Mouse (Mus musculus): ENCODE results near the gene 4933428G20Rik.
A peak's percentile ranks its signal among the peaks of the same experiment; 100 is the strongest.

The 4933428G20Rik gene

GRCm38 (mm10) chr11:97461307-97461820 lies 38.8 kb downstream of the 4933428G20Rik start:
- no peak for DNase-seq (ENCODE audit: low spot score)

DNA sequence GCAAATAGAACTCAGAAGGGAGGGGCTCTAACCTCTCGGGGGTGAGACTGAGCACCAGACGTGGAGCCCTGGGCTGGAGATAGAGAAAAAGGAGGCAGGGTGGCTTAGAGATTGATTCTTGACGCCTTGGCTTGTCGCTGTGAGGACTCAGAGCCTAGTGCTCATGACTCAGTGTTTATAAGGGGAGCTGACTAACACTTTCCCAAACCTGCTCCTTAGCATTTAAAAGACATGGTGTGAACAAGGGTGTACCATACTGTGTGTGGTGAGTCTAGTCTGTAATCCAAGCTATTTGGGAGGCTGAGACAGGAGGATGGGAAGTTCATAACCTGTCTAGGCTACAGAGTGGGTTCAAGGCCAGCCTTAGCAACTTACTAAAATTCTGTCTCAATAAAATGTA lies 43.0 kb downstream of the 4933428G20Rik start:
- DNase-seq (ENCODE audit: low spot score): no peak

- no peak for DNase-seq (ENCODE audit: low spot score)
Measured at GRCm38 (mm10) chr11:97451625-97452024, 48.5 kb downstream of the 4933428G20Rik start.

DNA sequence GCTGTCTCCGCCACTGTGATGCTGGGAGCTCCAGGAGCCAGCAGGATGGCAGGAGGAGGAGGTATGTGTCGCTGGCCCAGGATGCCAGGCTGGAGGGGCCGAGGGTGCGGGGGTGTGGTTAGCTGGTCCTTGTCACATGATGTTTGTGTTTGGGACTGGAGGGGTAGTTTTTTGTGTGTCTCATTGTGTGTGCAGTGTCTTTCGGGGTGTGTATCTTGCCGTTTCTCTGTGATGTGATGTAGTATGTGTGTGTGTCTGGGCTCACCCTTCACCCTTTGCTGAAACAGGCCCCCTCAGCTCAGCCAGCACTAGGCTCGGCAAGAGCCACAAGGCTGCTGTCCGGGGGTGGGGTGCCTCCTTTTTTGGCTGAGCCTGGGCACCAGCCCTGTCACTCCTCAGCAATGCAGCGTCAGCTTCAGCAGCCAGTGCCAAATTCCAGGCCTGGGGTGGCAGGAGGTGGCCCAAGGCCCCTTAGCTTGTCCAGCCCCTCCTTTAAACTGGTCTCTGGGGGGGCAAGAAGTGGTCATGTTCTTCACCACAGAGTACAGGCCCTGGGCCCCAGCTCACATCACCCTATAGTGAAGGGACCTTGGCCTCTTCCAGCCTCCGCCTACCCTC lies 49.7 kb downstream of the 4933428G20Rik start:
- DNase-seq (ENCODE audit: low spot score): no peak

GRCm38 (mm10) chr11:97449601-97450293 lies 50.4 kb downstream of the 4933428G20Rik start:
- DNase-seq (ENCODE audit: low spot score): peak; percentile 48

GRCm38 (mm10) chr11:97448611-97449394 lies 51.3 kb downstream of the 4933428G20Rik start:
- no peak for DNase-seq (ENCODE audit: low spot score)

- no peak for DNase-seq (ENCODE audit: low spot score)
Measured at GRCm38 (mm10) chr11:97447979-97448378, 52.2 kb downstream of the 4933428G20Rik start.

- no peak for DNase-seq (ENCODE audit: low spot score)
Measured at GRCm38 (mm10) chr11:97445999-97446511, 54.1 kb downstream of the 4933428G20Rik start.

DNA sequence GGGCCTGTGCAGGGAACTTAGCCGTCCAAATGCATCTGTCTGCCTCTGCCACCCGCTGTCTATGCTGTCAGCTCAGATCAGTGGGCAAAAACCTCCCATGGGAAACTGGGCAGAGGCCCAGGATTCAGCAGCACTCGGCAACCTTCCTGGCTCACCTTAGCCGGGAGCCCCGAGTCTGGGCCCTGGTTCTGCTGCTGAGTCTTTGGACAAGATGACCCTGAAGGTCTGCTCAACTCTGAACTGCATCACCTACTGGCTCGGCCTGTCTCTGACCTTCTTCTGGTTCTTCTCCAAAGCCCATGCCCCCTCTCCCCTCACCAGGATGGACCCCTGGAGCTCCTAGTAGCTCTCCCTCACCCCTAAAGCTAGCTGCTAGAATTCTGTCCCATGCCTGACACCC lies 54.5 kb downstream of the 4933428G20Rik start:
- no peak for DNase-seq (ENCODE audit: low spot score)

- no peak for DNase-seq (ENCODE audit: low spot score)
Measured at GRCm38 (mm10) chr11:97442891-97443675, 57.1 kb downstream of the 4933428G20Rik start.

- no peak for DNase-seq (ENCODE audit: low spot score)
Measured at GRCm38 (mm10) chr11:97441658-97442125, 58.4 kb downstream of the 4933428G20Rik start.

DNA sequence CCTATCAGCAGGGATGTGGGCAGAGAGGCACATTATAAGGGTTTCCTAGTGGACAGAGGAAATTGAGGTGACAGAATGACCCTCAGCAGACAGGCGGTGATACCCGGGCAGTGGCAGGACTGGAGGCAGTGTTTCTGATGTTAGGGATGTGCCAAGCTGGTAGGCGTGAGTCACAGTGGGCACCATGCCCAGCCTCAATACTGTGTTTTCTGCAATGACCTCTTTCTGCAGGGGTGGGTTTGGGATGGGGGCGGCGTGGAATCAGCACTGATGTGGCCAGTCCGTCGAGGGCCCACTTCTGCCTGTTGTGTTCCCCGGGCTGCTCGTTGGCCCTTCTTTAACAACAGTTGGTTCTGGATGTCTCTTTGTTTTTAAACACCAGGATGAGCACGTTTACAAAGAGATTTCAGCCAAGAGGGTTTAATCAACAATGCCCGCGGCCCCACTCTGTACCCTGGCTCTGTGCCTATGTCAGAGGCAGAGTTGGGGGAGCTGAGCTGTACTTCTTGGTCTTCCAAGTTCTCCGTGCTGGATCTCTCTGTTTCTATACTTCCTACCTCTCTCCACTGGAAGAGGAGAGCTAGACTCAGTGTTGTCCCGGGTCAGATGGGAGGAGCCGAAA lies 59.0 kb downstream of the 4933428G20Rik start:
- DNase-seq (ENCODE audit: low spot score): no peak

All from urinary bladder, postnatal 10 days (tissue).